Mouse (Mus musculus) embryonic fibroblast, embryonic 13.5 days (primary cell): ENCODE measurements around the gene Pced1b.

ENCODE experiments used
- CTCF ChIP-seq: IDR thresholded peaks from 2 replicates; pipeline ENCODE4 v1.5.1; 2011; ENCODE audit warnings: mild to moderate bottlenecking, control low read depth, low read length, moderate library complexity, borderline replicate concordance; ENCODE audit not compliant: insufficient read depth
- POLR2A ChIP-seq: IDR thresholded peaks from 2 replicates; pipeline ENCODE4 v1.6.1; 2011; ENCODE audit warnings: low read depth, mild to moderate bottlenecking, control low read depth, low read length, moderate library complexity

GRCm38 (mm10) chr15:97266236-97266845 is 19.4 kb downstream of the Pced1b start:
- TF ChIP-seq CTCF, result no peak
- TF ChIP-seq POLR2A, result no peak
